Mouse (Mus musculus) stomach, embryonic 14.5 days (tissue): ENCODE data around the gene Cd44. TPM values are rescaled to one million over a fixed set of nuclear protein-coding genes. Genes with fewer than 3 reads are reported as not detected.

Experiments
- ATAC-seq: fragments of 200-750 bp; cut with Nextera tagmentation; 2 replicates; pipeline ENCODE4 v1.8.0; 2017; ENCODE audit warnings: low read depth, moderate TSS enrichment; ENCODE audit not compliant: insufficient number of reproducible peaks, insufficient read depth, low FRiP score
- H3K27ac ChIP-seq: fragments of 300-500 bp; sonication (generic); 2 replicates; pipeline ENCODE4 v1.5.1; 2014; ENCODE audit warnings: mild to moderate bottlenecking, low read length, moderate library complexity, mixed read lengths
- H3K27me3 ChIP-seq: fragments of 300-500 bp; sonication (generic); 2 replicates; pipeline ENCODE4 v1.6.1; 2014; ENCODE audit warnings: low read length, control low read depth, mixed read lengths; ENCODE audit not compliant: control insufficient read depth, insufficient read depth
- H3K36me3 ChIP-seq: fragments of 300-500 bp; sonication (generic); 2 replicates; pipeline ENCODE4 v1.6.1; 2014; ENCODE audit warnings: mild to moderate bottlenecking, control low read depth, low read length, moderate library complexity, mixed read lengths; ENCODE audit not compliant: control insufficient read depth, insufficient read depth
- H3K4me1 ChIP-seq: fragments of 300-500 bp; sonication (generic); 2 replicates; pipeline ENCODE4 v1.6.1; 2014; ENCODE audit warnings: low read length, control low read depth, mixed read lengths; ENCODE audit not compliant: control insufficient read depth, insufficient read depth
- H3K4me2 ChIP-seq: fragments of 300-500 bp; sonication (generic); replicated peaks from 2 replicates; pipeline ENCODE4 v1.6.1; 2014; ENCODE audit warnings: low read depth, low read length, control low read depth
- H3K4me3 ChIP-seq: fragments of 300-500 bp; sonication (generic); 2 replicates; pipeline ENCODE4 v1.5.1; 2014; ENCODE audit warnings: low read depth, low read length, control low read depth
- H3K9ac ChIP-seq: fragments of 300-500 bp; sonication (generic); replicated peaks from 2 replicates; pipeline ENCODE4 v1.6.1; 2014; ENCODE audit warnings: low read depth, mild to moderate bottlenecking, control low read depth, low read length, moderate library complexity, mixed read lengths
- H3K9me3 ChIP-seq: fragments of 300-500 bp; sonication (generic); 2 replicates; pipeline ENCODE4 v1.6.1; 2016; ENCODE audit warnings: low read depth, low read length, control low read depth; ENCODE audit not compliant: control insufficient read depth
- WGBS: fragments of 180-500 bp; shearing (Covaris S2); extraction: QIAGEN DNeasy Blood & Tissue Kit; methylation state at CpG from one replicate; pipeline ENCODE4 v1.1.7; 2014; 5-methylcytosine and 5-hydroxymethylcytosine counted together
- polyA plus RNA-seq: library from polyadenylated mRNA; unstranded; fragments of >200 nt; fragmentation: Nextera tagmentation; extraction: Ambion mirVana; gene quantifications from 2 replicates; pipeline ENCODE4 v1.2.1, GENCODE M21; 2014

Cd44 gene
- polyA plus RNA-seq = 11.3 and 15.4 TPM in 2 replicates

GRCm38 (mm10) chr2:102900875-102901827, at the start of gene Cd44:
TSS of gene Cd44 (minus strand) at chr2:102901665.
- H3K36me3 ChIP-seq = no peaks in the 10 kb centered on the region
- H3K4me1 ChIP-seq = no peaks in the 10 kb centered on the region
- H3K9ac ChIP-seq = peak within 1 kb of the TSS; percentile 26; the same call in 1 of the 2 replicates
- peak within 1 kb of the TSS; percentile 31 for H3K4me3 ChIP-seq
- no peak within 1 kb of the TSS for H3K27ac ChIP-seq
- WGBS = 1% methylated on average over 29 of the region's 29 CpGs
- peak; percentile 78 for ATAC-seq
- H3K27me3 ChIP-seq = no peaks in the 10 kb centered on the region
- H3K4me2 ChIP-seq = peak within 1 kb of the TSS; percentile 81
- H3K9me3 ChIP-seq = no peaks in the 10 kb centered on the region

- H3K36me3 ChIP-seq = no peaks in the 10 kb centered on the region
- H3K4me2 ChIP-seq = no peak overlapping the region
- no peaks in the 10 kb centered on the region for H3K4me1 ChIP-seq
- H3K27me3 ChIP-seq = no peaks in the 10 kb centered on the region
- H3K9me3 ChIP-seq = no peaks in the 10 kb centered on the region
- 75% methylated on average over 4 of the region's 4 CpGs for WGBS
- no peak for ATAC-seq
- H3K27ac ChIP-seq = no peak overlapping the region
- no peak overlapping the region for H3K9ac ChIP-seq
- no peak overlapping the region for H3K4me3 ChIP-seq
Measured at GRCm38 (mm10) chr2:102948481-102948857, 47.0 kb upstream of the Cd44 start.

- no peak for ATAC-seq
- H3K9me3 ChIP-seq = no peaks in the 10 kb centered on the region
- no peaks in the 10 kb centered on the region for H3K27me3 ChIP-seq
- H3K9ac ChIP-seq = no peak overlapping the region
- H3K4me2 ChIP-seq = no peak overlapping the region
- no peak overlapping the region for H3K4me3 ChIP-seq
- no peak overlapping the region for H3K27ac ChIP-seq
- H3K36me3 ChIP-seq = no peaks in the 10 kb centered on the region
- WGBS = 91% methylated on average over 5 of the region's 5 CpGs
- no peaks in the 10 kb centered on the region for H3K4me1 ChIP-seq
Measured at GRCm38 (mm10) chr2:102947846-102948480, 46.5 kb upstream of the Cd44 start.

GRCm38 (mm10) chr2:102945111-102945510, 43.6 kb upstream of the Cd44 start:
- Histone ChIP-seq H3K36me3 (no peaks in the 10 kb centered on the region), H3K4me1 (no peaks in the 10 kb centered on the region), H3K27ac (no peak overlapping the region), H3K9me3 (no peaks in the 10 kb centered on the region), H3K4me2 (no peak overlapping the region), H3K9ac (no peak overlapping the region), H3K27me3 (no peaks in the 10 kb centered on the region), H3K4me3 (no peak overlapping the region)
- no peak for ATAC-seq
- WGBS = 44% methylated on average over 1 of the region's 1 CpGs

GRCm38 (mm10) chr2:102944415-102945012, 43.0 kb upstream of the Cd44 start:
- H3K4me2 ChIP-seq = no peak overlapping the region
- no peak overlapping the region for H3K4me3 ChIP-seq
- no peaks in the 10 kb centered on the region for H3K36me3 ChIP-seq
- no peak for ATAC-seq
- no peak overlapping the region for H3K9ac ChIP-seq
- H3K9me3 ChIP-seq = no peaks in the 10 kb centered on the region
- H3K27ac ChIP-seq = no peak overlapping the region
- no peaks in the 10 kb centered on the region for H3K27me3 ChIP-seq
- no peaks in the 10 kb centered on the region for H3K4me1 ChIP-seq
- WGBS = 71% methylated on average over 7 of the region's 7 CpGs

GRCm38 (mm10) chr2:102943983-102944382, 42.5 kb upstream of the Cd44 start:
- H3K27me3 ChIP-seq = no peaks in the 10 kb centered on the region
- H3K4me1 ChIP-seq = no peaks in the 10 kb centered on the region
- H3K4me3 ChIP-seq = no peak overlapping the region
- H3K4me2 ChIP-seq = no peak overlapping the region
- no peaks in the 10 kb centered on the region for H3K9me3 ChIP-seq
- H3K9ac ChIP-seq = no peak overlapping the region
- no peak overlapping the region for H3K27ac ChIP-seq
- 47% methylated on average over 6 of the region's 6 CpGs for WGBS
- H3K36me3 ChIP-seq = no peaks in the 10 kb centered on the region
- peak; percentile 56; the same call in 1 of the 2 replicates for ATAC-seq

- no peak for ATAC-seq
- Histone ChIP-seq H3K27me3 (no peaks in the 10 kb centered on the region), H3K4me2 (no peak overlapping the region), H3K4me1 (no peaks in the 10 kb centered on the region), H3K9ac (no peak overlapping the region), H3K27ac (no peak overlapping the region), H3K9me3 (no peaks in the 10 kb centered on the region), H3K36me3 (no peaks in the 10 kb centered on the region), H3K4me3 (no peak overlapping the region)
- 86% methylated on average over 3 of the region's 3 CpGs for WGBS
Measured at GRCm38 (mm10) chr2:102942782-102943080, 41.3 kb upstream of the Cd44 start.

GRCm38 (mm10) chr2:102941937-102942781, 40.7 kb upstream of the Cd44 start:
- no peak overlapping the region for H3K9ac ChIP-seq
- no peak overlapping the region for H3K4me3 ChIP-seq
- H3K4me2 ChIP-seq = no peak overlapping the region
- no peaks in the 10 kb centered on the region for H3K4me1 ChIP-seq
- H3K36me3 ChIP-seq = no peaks in the 10 kb centered on the region
- no peak overlapping the region for H3K27ac ChIP-seq
- H3K9me3 ChIP-seq = no peaks in the 10 kb centered on the region
- H3K27me3 ChIP-seq = no peaks in the 10 kb centered on the region
- no peak for ATAC-seq
- 64% methylated on average over 10 of the region's 10 CpGs for WGBS
